Mouse (Mus musculus): ENCODE results near the gene Gm49776. TPM values are rescaled to one million over a fixed set of nuclear protein-coding genes. Genes with fewer than 3 reads are reported as not detected.

Gm49776 gene
- not detected for polyA plus RNA-seq (2014; fragmentation: Illumina TruSeq; extraction: RNeasy Lipid Tissue Mini Kit (QIAGEN cat#74804); ENCODE audit: low read depth, low replicate concordance)

GRCm38 (mm10) chr16:18258221-18258620 is at the start of gene Gm49776:
TSS of gene Gm49776 (minus strand) at chr16:18258321.

DNA sequence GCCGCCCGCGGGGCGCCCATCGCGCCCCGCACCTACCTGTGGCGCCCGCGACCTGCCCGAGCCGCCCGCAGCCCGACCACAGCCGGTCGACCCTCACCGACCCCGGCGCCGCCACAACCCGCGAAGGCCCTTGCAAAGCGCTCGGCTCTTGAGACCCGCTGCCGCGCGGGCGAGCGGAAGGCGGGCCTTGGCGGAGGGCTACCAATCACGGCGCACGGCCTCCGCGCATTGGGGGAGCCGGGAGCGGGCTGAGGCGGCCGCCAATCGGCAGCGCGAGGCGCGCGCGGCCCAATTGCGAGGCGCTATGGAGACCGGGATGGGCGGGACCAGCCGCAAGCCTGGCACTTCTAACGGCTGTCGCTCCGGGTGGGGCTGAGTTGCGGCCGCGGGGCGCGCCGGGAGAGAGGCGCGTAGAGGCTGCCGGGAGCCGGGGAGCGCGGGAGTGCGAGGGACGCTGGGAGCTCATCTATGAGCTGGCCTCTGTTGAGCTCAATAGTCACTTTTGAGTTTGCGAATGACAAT is 31.0 kb upstream of the Gm49776 start, which contains the start of gene Dgcr8:
Gene Dgcr8, minus strand, starts transcription at position 180 of the 522 bp plus-strand sequence.

GRCm38 (mm10) chr16:18248433-18249363 is 9.4 kb downstream of the Gm49776 start, which contains the start of the genes Trmt2a and Ranbp1:
TSS of gene Trmt2a (plus strand) at chr16:18248679.
TSS of gene Ranbp1 (minus strand) at chr16:18248732.

GRCm38 (mm10) chr16:18234671-18235388 is 23.3 kb downstream of the Gm49776 start, which contains the start of gene Zdhhc8:
TSS of gene Zdhhc8 (minus strand) at chr16:18235136.

GRCm38 (mm10) chr16:18217579-18217978 is 40.5 kb downstream of the Gm49776 start, which contains the start of gene Ccdc188:
TSS of gene Ccdc188 (plus strand) at chr16:18217879.

Other genes with a start within 250 kb of the Gm49776 start
- 10.4 TPM for gene Dgcr6, start 205.5 kb downstream of the Gm49776 start, polyA plus RNA-seq (2014; fragmentation: Illumina TruSeq; extraction: RNeasy Lipid Tissue Mini Kit (QIAGEN cat#74804); ENCODE audit: low read depth, low replicate concordance)
- 3.2 TPM for gene Prodh, start 168.1 kb downstream of the Gm49776 start, polyA plus RNA-seq (2014; fragmentation: Illumina TruSeq; extraction: RNeasy Lipid Tissue Mini Kit (QIAGEN cat#74804); ENCODE audit: low read depth, low replicate concordance)
- gene Rtn4r, start 130.7 kb downstream of the Gm49776 start, polyA plus RNA-seq (2014; fragmentation: Illumina TruSeq; extraction: RNeasy Lipid Tissue Mini Kit (QIAGEN cat#74804); ENCODE audit: low read depth, low replicate concordance) = not detected
- not detected for gene Ccdc188, start 40.4 kb downstream of the Gm49776 start, polyA plus RNA-seq (2014; fragmentation: Illumina TruSeq; extraction: RNeasy Lipid Tissue Mini Kit (QIAGEN cat#74804); ENCODE audit: low read depth, low replicate concordance)
- not detected for gene Zdhhc8, start 23.2 kb downstream of the Gm49776 start, polyA plus RNA-seq (2014; fragmentation: Illumina TruSeq; extraction: RNeasy Lipid Tissue Mini Kit (QIAGEN cat#74804); ENCODE audit: low read depth, low replicate concordance)
- 21.4 TPM for gene Trmt2a, start 9.6 kb downstream of the Gm49776 start, polyA plus RNA-seq (2014; fragmentation: Illumina TruSeq; extraction: RNeasy Lipid Tissue Mini Kit (QIAGEN cat#74804); ENCODE audit: low read depth, low replicate concordance)
- gene Ranbp1, start 9.6 kb downstream of the Gm49776 start, polyA plus RNA-seq (2014; fragmentation: Illumina TruSeq; extraction: RNeasy Lipid Tissue Mini Kit (QIAGEN cat#74804); ENCODE audit: low read depth, low replicate concordance) = 75.6 TPM
- gene Dgcr8, start 30.9 kb upstream of the Gm49776 start, polyA plus RNA-seq (2014; fragmentation: Illumina TruSeq; extraction: RNeasy Lipid Tissue Mini Kit (QIAGEN cat#74804); ENCODE audit: low read depth, low replicate concordance) = 17.1 TPM
- gene Tango2, start 89.8 kb upstream of the Gm49776 start, polyA plus RNA-seq (2014; fragmentation: Illumina TruSeq; extraction: RNeasy Lipid Tissue Mini Kit (QIAGEN cat#74804); ENCODE audit: low read depth, low replicate concordance) = 18.0 TPM
- 0.97 TPM for gene Arvcf, start 89.9 kb upstream of the Gm49776 start, polyA plus RNA-seq (2014; fragmentation: Illumina TruSeq; extraction: RNeasy Lipid Tissue Mini Kit (QIAGEN cat#74804); ENCODE audit: low read depth, low replicate concordance)
- 2.0 TPM for gene Txnrd2, start 168.1 kb upstream of the Gm49776 start, polyA plus RNA-seq (2014; fragmentation: Illumina TruSeq; extraction: RNeasy Lipid Tissue Mini Kit (QIAGEN cat#74804); ENCODE audit: low read depth, low replicate concordance)
- gene Comt, start 168.5 kb upstream of the Gm49776 start, polyA plus RNA-seq (2014; fragmentation: Illumina TruSeq; extraction: RNeasy Lipid Tissue Mini Kit (QIAGEN cat#74804); ENCODE audit: low read depth, low replicate concordance) = 21.7 TPM
- gene Gnb1l, start 240.4 kb upstream of the Gm49776 start, polyA plus RNA-seq (2014; fragmentation: Illumina TruSeq; extraction: RNeasy Lipid Tissue Mini Kit (QIAGEN cat#74804); ENCODE audit: low read depth, low replicate concordance) = 0.28 TPM
- gene Rtl10, start 240.6 kb upstream of the Gm49776 start, polyA plus RNA-seq (2014; fragmentation: Illumina TruSeq; extraction: RNeasy Lipid Tissue Mini Kit (QIAGEN cat#74804); ENCODE audit: low read depth, low replicate concordance) = not detected

All from kidney, adult 10 weeks (tissue).